Mouse (Mus musculus) intestine, embryonic 16.5 days (tissue): Measurements from ENCODE around the gene Nagpa. TPM values are rescaled to one million over a fixed set of nuclear protein-coding genes. Genes with fewer than 3 reads are reported as not detected.
"Not testable (repeated sequence)": the region's sequence is repeated elsewhere in the genome, so short reads cannot be mapped to it uniquely, and the experiment has no call there.

Experiments
- ATAC-seq: fragments of 200-750 bp; cut with Nextera tagmentation; 2 replicates; pipeline ENCODE4 v1.8.0; 2017; ENCODE audit warnings: moderate TSS enrichment, moderate library complexity
- H3K27ac ChIP-seq: fragments of 300-500 bp; sonication (generic); 2 replicates; pipeline ENCODE4 v1.5.1; 2014; ENCODE audit warnings: mild to moderate bottlenecking, low read length
- H3K27me3 ChIP-seq: fragments of 300-500 bp; sonication (generic); replicated peaks from 2 replicates; pipeline ENCODE4 v1.6.1; 2014; ENCODE audit warnings: low read length, control low read depth, mixed read lengths; ENCODE audit not compliant: control insufficient read depth, insufficient read depth
- H3K36me3 ChIP-seq: fragments of 300-500 bp; sonication (generic); 2 replicates; pipeline ENCODE4 v1.6.1; 2014; ENCODE audit warnings: low read length, control low read depth; ENCODE audit not compliant: control insufficient read depth, insufficient read depth
- H3K4me1 ChIP-seq: fragments of 300-500 bp; sonication (generic); 2 replicates; pipeline ENCODE4 v1.6.1; 2014; ENCODE audit warnings: low read length, control low read depth, mixed read lengths; ENCODE audit not compliant: control insufficient read depth, insufficient read depth
- H3K4me2 ChIP-seq: fragments of 300-500 bp; sonication (generic); 2 replicates; pipeline ENCODE4 v1.6.1; 2014; ENCODE audit warnings: low read depth, low read length, control low read depth
- H3K4me3 ChIP-seq: fragments of 300-500 bp; sonication (generic); 2 replicates; pipeline ENCODE4 v1.5.1; 2014; ENCODE audit warnings: mild to moderate bottlenecking, low read length
- H3K9ac ChIP-seq: fragments of 300-500 bp; sonication (generic); 2 replicates; pipeline ENCODE4 v1.6.1; 2014; ENCODE audit warnings: low read depth, low read length
- H3K9me3 ChIP-seq: fragments of 300-500 bp; sonication (generic); 2 replicates; pipeline ENCODE4 v1.6.1; 2016; ENCODE audit warnings: low read length, control low read depth; ENCODE audit not compliant: control insufficient read depth
- whole genome bisulfite sequencing: fragments of 180-500 bp; shearing (Covaris S2); extraction: QIAGEN DNeasy Blood & Tissue Kit; methylation state at CpG from one replicate; pipeline ENCODE4 v1.1.7; 2014; 5-methylcytosine and 5-hydroxymethylcytosine counted together
- polyA plus RNA-seq: library from polyadenylated mRNA; unstranded; fragments of >200 nt; fragmentation: Nextera tagmentation; extraction: Ambion mirVana; gene quantifications from 2 replicates; pipeline ENCODE4 v1.2.1, GENCODE M21; 2015

The Nagpa gene
- 39.5 and 42.2 TPM in 2 replicates for polyA plus RNA-seq

GRCm38 (mm10) chr16:5203668-5204433 lies at the start of gene Nagpa:
Gene Nagpa (minus strand): TSS chr16:5204012.
- no peaks in the 10 kb centered on the region for H3K27me3 ChIP-seq
- peak within 1 kb of the TSS; percentile 90 for H3K4me2 ChIP-seq
- H3K9me3 ChIP-seq = no peaks in the 10 kb centered on the region
- ATAC-seq = peak; percentile 89
- H3K4me1 ChIP-seq = no peaks in the 10 kb centered on the region; the same call in 1 of the 2 replicates
- WGBS = 4% methylated on average over 40 of the region's 40 CpGs
- H3K9ac ChIP-seq = peak within 1 kb of the TSS; percentile 77
- H3K27ac ChIP-seq = peak within 1 kb of the TSS; percentile 14; the same call in 1 of the 2 replicates
- peak within 1 kb of the TSS; percentile 80 for H3K4me3 ChIP-seq
- peaks cover 4% of the 10 kb centered on the region; the same call in 1 of the 2 replicates for H3K36me3 ChIP-seq

- ATAC-seq = no peak
- Histone ChIP-seq H3K27me3 (no peaks in the 10 kb centered on the region), H3K36me3 (no peaks in the 10 kb centered on the region; the same call in 1 of the 2 replicates), H3K9me3 (no peaks in the 10 kb centered on the region), H3K4me1 (peaks cover 14% of the 10 kb centered on the region; the same call in 1 of the 2 replicates), H3K4me3 (no peak overlapping the region), H3K4me2 (no peak overlapping the region), H3K9ac (no peak overlapping the region), H3K27ac (no peak overlapping the region)
- 91% methylated on average over 2 of the region's 2 CpGs for WGBS
Measured at GRCm38 (mm10) chr16:5252260-5252659, 48.4 kb upstream of the Nagpa start.

GRCm38 (mm10) chr16:5250891-5251290 lies 47.1 kb upstream of the Nagpa start:
- Histone ChIP-seq H3K9ac (no peak overlapping the region), H3K4me3 (no peak overlapping the region), H3K9me3 (no peaks in the 10 kb centered on the region), H3K27ac (no peak overlapping the region), H3K4me1 (peaks cover 14% of the 10 kb centered on the region; the same call in 1 of the 2 replicates), H3K27me3 (no peaks in the 10 kb centered on the region), H3K4me2 (no peak overlapping the region), H3K36me3 (no peaks in the 10 kb centered on the region; the same call in 1 of the 2 replicates)
- ATAC-seq = no peak
- 90% methylated on average over 3 of the region's 3 CpGs for WGBS

- ATAC-seq = peak; percentile 68; the same call in 1 of the 2 replicates
- no peak overlapping the region for H3K27ac ChIP-seq
- no peak overlapping the region for H3K4me3 ChIP-seq
- no peaks in the 10 kb centered on the region for H3K27me3 ChIP-seq
- H3K9ac ChIP-seq = no peak overlapping the region
- no peaks in the 10 kb centered on the region for H3K4me1 ChIP-seq
- no peak overlapping the region for H3K4me2 ChIP-seq
- peaks cover 9% of the 10 kb centered on the region for H3K36me3 ChIP-seq
- H3K9me3 ChIP-seq = no peaks in the 10 kb centered on the region
- WGBS = 38% methylated on average over 7 of the region's 7 CpGs
Measured at GRCm38 (mm10) chr16:5244411-5244810, 40.6 kb upstream of the Nagpa start.

- Histone ChIP-seq H3K4me2 (no peak overlapping the region), H3K4me3 (no peak overlapping the region), H3K27ac (no peak overlapping the region), H3K27me3 (no peaks in the 10 kb centered on the region), H3K4me1 (no peaks in the 10 kb centered on the region), H3K36me3 (peaks cover 9% of the 10 kb centered on the region), H3K9ac (no peak overlapping the region), H3K9me3 (no peaks in the 10 kb centered on the region)
- WGBS = 90% methylated on average over 6 of the region's 6 CpGs
- no peak for ATAC-seq
Measured at GRCm38 (mm10) chr16:5242882-5243281, 39.1 kb upstream of the Nagpa start.

GRCm38 (mm10) chr16:5242355-5242754 lies 38.5 kb upstream of the Nagpa start:
- Histone ChIP-seq H3K4me3 (no peak overlapping the region), H3K4me1 (no peaks in the 10 kb centered on the region), H3K9ac (no peak overlapping the region), H3K36me3 (peaks cover 9% of the 10 kb centered on the region), H3K27ac (no peak overlapping the region), H3K4me2 (no peak overlapping the region), H3K27me3 (no peaks in the 10 kb centered on the region), H3K9me3 (no peaks in the 10 kb centered on the region)
- 96% methylated on average over 4 of the region's 4 CpGs for WGBS
- ATAC-seq = no peak

GRCm38 (mm10) chr16:5233418-5234313 lies 29.9 kb upstream of the Nagpa start, which contains the start of gene Alg1:
Gene Alg1 (plus strand): TSS chr16:5233621.
- peak within 1 kb of the TSS; percentile 81 for H3K4me2 ChIP-seq
- H3K4me1 ChIP-seq = peaks cover 13% of the 10 kb centered on the region
- H3K4me3 ChIP-seq = peak within 1 kb of the TSS; percentile 93
- no peak within 1 kb of the TSS; the same call in 1 of the 2 replicates for H3K27ac ChIP-seq
- no peaks in the 10 kb centered on the region for H3K9me3 ChIP-seq
- H3K27me3 ChIP-seq = no peaks in the 10 kb centered on the region
- ATAC-seq = peak; percentile 97
- no peaks in the 10 kb centered on the region for H3K36me3 ChIP-seq
- H3K9ac ChIP-seq = peak within 1 kb of the TSS; percentile 86
- WGBS = 1% methylated on average over 47 of the region's 47 CpGs

- H3K4me1 ChIP-seq = peaks cover 13% of the 10 kb centered on the region
- ATAC-seq = peak; percentile 43; the same call in 1 of the 2 replicates
- H3K4me3 ChIP-seq = peak overlapping the region; percentile 93
- 66% methylated on average over 4 of the region's 4 CpGs for whole genome bisulfite sequencing
- no peaks in the 10 kb centered on the region for H3K27me3 ChIP-seq
- no peaks in the 10 kb centered on the region for H3K9me3 ChIP-seq
- H3K4me2 ChIP-seq = peak overlapping the region; percentile 81; the same call in 1 of the 2 replicates
- H3K9ac ChIP-seq = no peak overlapping the region
- no peak overlapping the region for H3K27ac ChIP-seq
- no peaks in the 10 kb centered on the region for H3K36me3 ChIP-seq
Measured at GRCm38 (mm10) chr16:5232982-5233381, 29.2 kb upstream of the Nagpa start.

- not testable (repeated sequence) for H3K4me3 ChIP-seq, H3K4me2 ChIP-seq, H3K4me1 ChIP-seq, H3K36me3 ChIP-seq, ATAC-seq, H3K27ac ChIP-seq, H3K9ac ChIP-seq, H3K27me3 ChIP-seq, H3K9me3 ChIP-seq
- 69% methylated on average over 3 of the region's 3 CpGs for WGBS
Measured at GRCm38 (mm10) chr16:5228103-5228502, 24.3 kb upstream of the Nagpa start.
